Comparison of ENCODE assay signal across 18 mouse cellular contexts in genomic region chr4:115850631-115851030, GRCm38 (mm10). TPM values are rescaled to one million over a fixed set of nuclear protein-coding genes. Genes with fewer than 3 reads are reported as not detected.
"Had no signal": no experiment of that assay in that cellular context is flagged by ENCODE, and none has a peak within 500 bp of the region (broad histone marks: within the 10 kb centered on the region; RNA-seq: fewer than 3 reads in every experiment).

No protein-coding gene starts in this region.

- DNase-seq: kidney, adult 18-20 months; kidney, postnatal 10 days; kidney, postnatal 4 days; lung, adult 2 months; right cerebral cortex, postnatal 14 days; thymus, adult 18-20 months; thymus, postnatal 14 days had no signal

- H3K9me3 ChIP-seq: intestine, embryonic 15.5 days; limb, embryonic 10.5 days; midbrain, embryonic 12.5 days had no signal

- ATAC-seq: intestine, embryonic 15.5 days; lung, postnatal 0 days; midbrain, embryonic 16.5 days had no signal

- H3K4me3 ChIP-seq: intestine, embryonic 15.5 days; layer of hippocampus, adult 2 months; left cerebral cortex, adult 2 months; limb, embryonic 10.5 days; midbrain, embryonic 12.5 days had no signal

- H3K27ac ChIP-seq: intestine, embryonic 15.5 days; layer of hippocampus, adult 2 months; left cerebral cortex, adult 2 months; limb, embryonic 10.5 days; midbrain, embryonic 12.5 days had no signal

- H3K4me2 ChIP-seq: intestine, embryonic 15.5 days; midbrain, embryonic 12.5 days had no signal

- H3K27me3 ChIP-seq: intestine, embryonic 15.5 days; midbrain, embryonic 12.5 days had no signal

- H3K9ac ChIP-seq: intestine, embryonic 15.5 days; midbrain, embryonic 12.5 days had no signal

- H3K36me3 ChIP-seq: intestine, embryonic 15.5 days had no signal

RNA-seq across cellular contexts. Expression of gene Kncn, which starts 33.6 kb away (rescaled TPM):
- polyA plus RNA-seq: intestine, embryonic 15.5 days; kidney, embryonic 14.5 days; limb, embryonic 10.5 days; limb, embryonic 14.5 days; lung, adult 2 months; lung, postnatal 0 days; midbrain, embryonic 12.5 days; spleen, adult 2 months had no signal

RNA-seq across cellular contexts. Expression of gene 6430628N08Rik, which starts 39.8 kb away (rescaled TPM):
- polyA plus RNA-seq: intestine, embryonic 15.5 days; kidney, embryonic 14.5 days; limb, embryonic 14.5 days; lung, adult 2 months; lung, postnatal 0 days; neural tube, embryonic 14.5 days; spleen, adult 2 months had no signal
